Mouse (Mus musculus): ENCODE data around the gene Psmb1. TPM values are rescaled to one million over a fixed set of nuclear protein-coding genes. Genes with fewer than 3 reads are reported as not detected.
"Not testable (repeated sequence)": the region's sequence is repeated elsewhere in the genome, so short reads cannot be mapped to it uniquely, and the experiment has no call there.

Psmb1 gene
- polyA plus RNA-seq, 1 experiment from 2014 or later: 233 TPM

DNA sequence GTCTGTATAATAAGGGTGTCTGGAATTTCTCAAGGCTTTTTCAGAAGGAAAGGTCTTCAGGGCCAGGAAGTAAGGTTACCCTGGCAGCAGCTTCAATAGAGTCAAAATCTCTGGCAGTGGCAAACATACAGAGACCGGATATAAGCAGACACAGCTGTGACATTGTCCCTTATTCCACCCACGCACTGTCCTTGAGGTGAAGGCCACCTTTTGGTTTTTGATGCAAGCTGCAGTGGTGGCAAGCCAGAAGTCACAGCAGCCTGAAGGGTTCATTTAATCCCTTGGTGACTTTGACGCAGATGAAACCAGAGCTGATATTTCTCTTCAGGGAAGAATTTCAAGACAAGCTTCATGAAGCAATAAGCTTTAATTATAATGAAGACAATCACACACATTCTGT lies 49.9 kb downstream of the Psmb1 start:
- Histone ChIP-seq H3K36me3 (no peaks in the 10 kb centered on the region), H3K9me3 (replicated peaks) (no peaks in the 10 kb centered on the region), H3K4me1 (no peaks in the 10 kb centered on the region), H3K27me3 (0 out of 2 replicates have a peak, but pooled peaks cover 4% of the 10 kb centered on the region), H3K27ac (no peak overlapping the region), H3K4me3 (no peak overlapping the region), H3K4me2 (replicated peaks) (no peak overlapping the region), H3K9ac (no peak overlapping the region)
- no peak for ATAC-seq (ENCODE audit: low FRiP score)
- 74% methylated on average over 3 of the region's 3 CpGs for WGBS

DNA sequence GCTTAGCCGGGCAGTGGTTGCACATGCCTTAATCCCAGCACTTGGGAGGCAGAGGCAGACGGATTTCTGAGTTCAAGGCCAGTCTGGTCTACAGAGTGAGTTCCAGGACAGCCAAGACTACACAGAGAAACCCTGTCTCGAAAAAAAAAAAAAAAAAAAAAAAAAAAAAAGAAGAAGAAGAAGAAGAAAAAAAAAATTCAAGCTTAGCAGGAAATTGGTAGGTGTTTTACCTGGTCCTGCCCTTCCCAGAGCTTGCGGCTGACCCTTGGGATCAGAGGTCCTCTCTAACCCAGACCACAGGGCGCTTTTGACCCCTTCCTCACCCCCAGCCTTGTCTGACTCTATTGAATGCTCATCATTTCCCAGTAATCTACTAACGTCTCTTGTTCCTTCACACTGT lies 50.4 kb downstream of the Psmb1 start:
- not testable (repeated sequence) for H3K9ac ChIP-seq; H3K9me3 ChIP-seq (replicated peaks); H3K36me3 ChIP-seq; H3K4me3 ChIP-seq; H3K4me1 ChIP-seq; ATAC-seq (ENCODE audit: low FRiP score); H3K27me3 ChIP-seq; H3K27ac ChIP-seq; H3K4me2 ChIP-seq (replicated peaks)
- WGBS: 74% methylated on average over 6 of the region's 6 CpGs

DNA sequence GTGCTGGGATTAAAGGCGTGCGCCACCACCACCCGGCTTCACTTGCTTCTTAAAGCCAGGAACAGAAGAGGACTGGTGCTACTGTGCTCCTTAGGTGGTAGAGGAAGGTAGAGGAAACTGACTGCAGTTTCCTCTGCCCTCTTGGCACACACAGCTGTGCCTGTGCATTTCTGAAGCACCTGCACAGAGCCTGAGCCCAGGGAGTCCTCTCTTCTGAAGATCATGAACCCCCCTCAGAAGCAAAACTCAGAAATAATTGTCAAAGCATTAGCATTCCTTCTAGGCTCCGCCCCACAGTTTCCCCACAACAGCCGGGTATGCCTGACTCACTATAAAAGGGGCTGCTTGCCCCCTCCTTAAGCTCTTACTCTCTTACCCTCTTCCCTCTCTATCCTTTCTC lies 51.7 kb downstream of the Psmb1 start:
- WGBS: 76% methylated on average over 5 of the region's 5 CpGs
- Histone ChIP-seq H3K9me3 (replicated peaks) (no peaks in the 10 kb centered on the region), H3K36me3 (no peaks in the 10 kb centered on the region), H3K27me3 (0 out of 2 replicates have a peak, but pooled peaks cover 4% of the 10 kb centered on the region), H3K27ac (no peak overlapping the region), H3K4me3 (no peak overlapping the region), H3K4me1 (no peaks in the 10 kb centered on the region), H3K4me2 (replicated peaks) (no peak overlapping the region), H3K9ac (no peak overlapping the region)
- no peak for ATAC-seq (ENCODE audit: low FRiP score)

GRCm38 (mm10) chr17:15445421-15445820 lies 54.1 kb downstream of the Psmb1 start:
- H3K4me3 ChIP-seq: no peak overlapping the region
- H3K36me3 ChIP-seq: no peaks in the 10 kb centered on the region
- ATAC-seq (ENCODE audit: low FRiP score): no peak
- no peak overlapping the region for H3K27ac ChIP-seq
- peaks cover 14% of the 10 kb centered on the region for H3K4me1 ChIP-seq
- 79% methylated on average over 3 of the region's 3 CpGs for WGBS
- H3K27me3 ChIP-seq: 0 out of 2 replicates have a peak, but pooled peaks cover 4% of the 10 kb centered on the region
- H3K9me3 ChIP-seq (replicated peaks): no peaks in the 10 kb centered on the region
- H3K9ac ChIP-seq: no peak overlapping the region
- no peak overlapping the region for H3K4me2 ChIP-seq (replicated peaks)

- Histone ChIP-seq H3K4me1 (peaks cover 22% of the 10 kb centered on the region), H3K4me2 (replicated peaks) (peak overlapping the region; percentile 38), H3K9ac (no peak overlapping the region), H3K27me3 (0 out of 2 replicates have a peak, but pooled peaks cover 4% of the 10 kb centered on the region), H3K9me3 (replicated peaks) (no peaks in the 10 kb centered on the region), H3K27ac (peak overlapping the region; percentile 52; the same call in 1 of the 2 replicates), H3K4me3 (no peak overlapping the region), H3K36me3 (no peaks in the 10 kb centered on the region)
- 3% methylated on average over 9 of the region's 11 CpGs for WGBS
- peak; percentile 96 for ATAC-seq (ENCODE audit: low FRiP score)
Measured at GRCm38 (mm10) chr17:15440463-15441121, 59.0 kb downstream of the Psmb1 start.

GRCm38 (mm10) chr17:15440067-15440462 lies 59.5 kb downstream of the Psmb1 start:
- WGBS: 65% methylated on average over 8 of the region's 8 CpGs
- H3K4me1 ChIP-seq: peaks cover 22% of the 10 kb centered on the region
- 0 out of 2 replicates have a peak overlapping the region, but pooled peaks have one; percentile 52 for H3K27ac ChIP-seq
- H3K4me3 ChIP-seq: no peak overlapping the region
- H3K36me3 ChIP-seq: no peaks in the 10 kb centered on the region
- ATAC-seq (ENCODE audit: low FRiP score): peak; percentile 32
- H3K27me3 ChIP-seq: 0 out of 2 replicates have a peak, but pooled peaks cover 4% of the 10 kb centered on the region
- H3K4me2 ChIP-seq (replicated peaks): peak overlapping the region; percentile 38
- no peak overlapping the region for H3K9ac ChIP-seq
- H3K9me3 ChIP-seq (replicated peaks): no peaks in the 10 kb centered on the region

- WGBS: 75% methylated on average over 3 of the region's 3 CpGs
- no peak overlapping the region for H3K4me2 ChIP-seq (replicated peaks)
- H3K36me3 ChIP-seq: peaks cover 28% of the 10 kb centered on the region
- no peak overlapping the region for H3K27ac ChIP-seq
- H3K9ac ChIP-seq: no peak overlapping the region
- no peak for ATAC-seq (ENCODE audit: low FRiP score)
- H3K4me1 ChIP-seq: peaks cover 1% of the 10 kb centered on the region
- H3K9me3 ChIP-seq (replicated peaks): no peaks in the 10 kb centered on the region
- no peak overlapping the region for H3K4me3 ChIP-seq
- H3K27me3 ChIP-seq: no peaks in the 10 kb centered on the region
Measured at GRCm38 (mm10) chr17:15434748-15435147, 64.8 kb downstream of the Psmb1 start.

GRCm38 (mm10) chr17:15432036-15432435 lies 67.5 kb downstream of the Psmb1 start:
- no peak overlapping the region for H3K27ac ChIP-seq
- H3K9ac ChIP-seq: no peak overlapping the region
- H3K36me3 ChIP-seq: peaks cover 51% of the 10 kb centered on the region
- H3K4me3 ChIP-seq: no peak overlapping the region
- no peaks in the 10 kb centered on the region for H3K27me3 ChIP-seq
- no peaks in the 10 kb centered on the region for H3K4me1 ChIP-seq
- H3K9me3 ChIP-seq (replicated peaks): no peaks in the 10 kb centered on the region
- no peak overlapping the region for H3K4me2 ChIP-seq (replicated peaks)
- ATAC-seq (ENCODE audit: low FRiP score): no peak
- WGBS: 86% methylated on average over 3 of the region's 3 CpGs

GRCm38 (mm10) chr17:15431551-15431950 lies 68.0 kb downstream of the Psmb1 start:
- H3K27ac ChIP-seq: no peak overlapping the region
- no peak overlapping the region for H3K9ac ChIP-seq
- no peaks in the 10 kb centered on the region for H3K27me3 ChIP-seq
- 95% methylated on average over 4 of the region's 4 CpGs for WGBS
- H3K36me3 ChIP-seq: peaks cover 55% of the 10 kb centered on the region
- H3K4me3 ChIP-seq: no peak overlapping the region
- no peak for ATAC-seq (ENCODE audit: low FRiP score)
- H3K4me2 ChIP-seq (replicated peaks): no peak overlapping the region
- no peaks in the 10 kb centered on the region for H3K4me1 ChIP-seq
- H3K9me3 ChIP-seq (replicated peaks): no peaks in the 10 kb centered on the region

GRCm38 (mm10) chr17:15431021-15431514 lies 68.5 kb downstream of the Psmb1 start:
- no peak for ATAC-seq (ENCODE audit: low FRiP score)
- H3K36me3 ChIP-seq: peaks cover 58% of the 10 kb centered on the region
- no peaks in the 10 kb centered on the region for H3K4me1 ChIP-seq
- H3K4me2 ChIP-seq (replicated peaks): no peak overlapping the region
- no peaks in the 10 kb centered on the region for H3K9me3 ChIP-seq (replicated peaks)
- no peak overlapping the region for H3K27ac ChIP-seq
- H3K27me3 ChIP-seq: no peaks in the 10 kb centered on the region
- H3K4me3 ChIP-seq: no peak overlapping the region
- H3K9ac ChIP-seq: no peak overlapping the region
- WGBS: 83% methylated on average over 5 of the region's 5 CpGs

DNA sequence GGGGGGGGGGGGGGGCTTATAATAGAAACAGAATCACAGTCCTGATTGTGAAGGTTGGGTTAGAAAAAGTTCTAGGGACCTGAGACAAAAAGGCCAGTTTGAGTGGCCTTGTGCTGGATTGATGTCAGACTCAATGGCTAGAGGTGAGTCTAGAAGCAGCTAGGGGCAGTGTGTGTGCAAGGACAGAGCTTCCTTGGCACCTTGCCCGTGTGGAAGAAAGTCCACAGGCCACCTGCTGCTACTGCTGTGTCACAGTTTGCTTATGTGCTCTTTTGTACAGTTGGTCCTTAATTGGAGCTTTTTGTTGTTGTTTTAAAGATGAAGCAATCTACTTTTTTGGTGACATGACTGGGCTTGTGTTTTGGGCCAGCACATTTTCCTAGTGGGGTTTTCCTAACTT lies 69.6 kb downstream of the Psmb1 start:
- Histone ChIP-seq H3K9ac (no peak overlapping the region), H3K4me1 (no peaks in the 10 kb centered on the region), H3K27me3 (no peaks in the 10 kb centered on the region), H3K4me2 (replicated peaks) (no peak overlapping the region), H3K36me3 (peaks cover 69% of the 10 kb centered on the region), H3K9me3 (replicated peaks) (no peaks in the 10 kb centered on the region), H3K4me3 (no peak overlapping the region), H3K27ac (no peak overlapping the region)
- no peak for ATAC-seq (ENCODE audit: low FRiP score)
- WGBS: 67% methylated on average over 1 of the region's 1 CpGs

- no peaks in the 10 kb centered on the region for H3K27me3 ChIP-seq
- no peak for ATAC-seq (ENCODE audit: low FRiP score)
- no peaks in the 10 kb centered on the region for H3K4me1 ChIP-seq
- no peak overlapping the region for H3K4me3 ChIP-seq
- no peak overlapping the region for H3K4me2 ChIP-seq (replicated peaks)
- H3K9me3 ChIP-seq (replicated peaks): no peaks in the 10 kb centered on the region
- H3K9ac ChIP-seq: no peak overlapping the region
- peaks cover 67% of the 10 kb centered on the region for H3K36me3 ChIP-seq
- no peak overlapping the region for H3K27ac ChIP-seq
- 86% methylated on average over 6 of the region's 6 CpGs for WGBS
Measured at GRCm38 (mm10) chr17:15429451-15429850, 70.1 kb downstream of the Psmb1 start.

DNA sequence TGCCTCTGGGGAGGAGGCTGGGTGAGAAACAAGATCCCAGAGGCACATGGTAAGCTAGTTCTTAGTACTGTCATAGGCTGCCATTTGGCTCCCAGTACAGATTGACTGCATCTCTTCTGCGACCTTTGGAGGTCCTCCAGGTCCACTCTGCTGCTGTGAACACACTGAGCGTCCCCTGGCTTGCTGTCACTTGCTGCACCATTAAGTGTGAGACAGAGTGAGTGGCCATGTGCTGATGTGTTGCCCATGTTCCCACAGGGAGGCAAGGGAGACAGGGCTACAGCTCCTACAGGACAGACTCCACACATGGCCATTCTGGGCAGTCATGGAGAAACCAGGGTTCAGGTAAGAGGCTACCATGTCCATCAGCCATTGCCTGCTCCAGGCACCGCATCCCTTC lies 73.6 kb downstream of the Psmb1 start:
- Histone ChIP-seq H3K4me2 (replicated peaks) (no peak overlapping the region), H3K27ac (no peak overlapping the region), H3K9ac (no peak overlapping the region), H3K4me1 (no peaks in the 10 kb centered on the region), H3K36me3 (peaks cover 84% of the 10 kb centered on the region), H3K4me3 (no peak overlapping the region), H3K9me3 (replicated peaks) (no peaks in the 10 kb centered on the region), H3K27me3 (no peaks in the 10 kb centered on the region)
- no peak for ATAC-seq (ENCODE audit: low FRiP score)
- WGBS: 90% methylated on average over 3 of the region's 3 CpGs

Measured in hindbrain, embryonic 12.5 days (tissue).